Mouse (Mus musculus) stomach, postnatal 0 days (tissue): ENCODE measurements around the gene Iqcg.

Experiments used
- CTCF ChIP-seq: IDR thresholded peaks from 2 replicates; pipeline ENCODE4 v1.5.1; 2016; ENCODE audit warnings: antibody characterized with exemption, low read depth, mild to moderate bottlenecking, moderate library complexity
- EP300 ChIP-seq: optimal IDR thresholded peaks from 2 replicates; pipeline ENCODE3; 2016; ENCODE audit warnings: antibody characterized with exemption

- no peak for TF ChIP-seq CTCF
- TF ChIP-seq EP300 = no peak
These were observed 29.7 kb downstream of the Iqcg start for GRCm38 (mm10) chr16:33026357-33026756.
